Mouse (Mus musculus): ENCODE data around the gene Fpr2.
"Not testable (repeated sequence)": the region's sequence is repeated elsewhere in the genome, so short reads cannot be mapped to it uniquely, and the experiment has no call there.

Gene Fpr2

DNA sequence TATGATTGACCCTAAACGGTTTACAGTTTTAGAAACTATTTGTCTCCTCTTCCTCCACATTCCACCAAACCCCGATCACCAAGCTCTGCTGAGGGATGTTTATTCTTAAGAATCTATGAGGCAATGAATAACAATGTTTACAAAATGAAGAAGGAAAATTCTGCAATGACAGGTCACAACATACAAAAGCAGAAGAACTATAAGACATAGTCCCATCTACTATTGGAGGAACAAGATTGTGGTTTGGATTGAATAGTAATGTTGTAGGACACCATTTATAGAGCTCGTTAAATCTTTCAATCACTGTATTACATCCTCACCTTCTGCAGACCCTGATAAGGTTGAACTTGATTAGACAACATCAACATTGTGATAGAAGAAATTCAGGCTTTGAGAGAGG is 5.0 kb upstream of the Fpr2 start:
- DNase-seq (ENCODE audit: low read depth, low spot score) = no peak

DNA sequence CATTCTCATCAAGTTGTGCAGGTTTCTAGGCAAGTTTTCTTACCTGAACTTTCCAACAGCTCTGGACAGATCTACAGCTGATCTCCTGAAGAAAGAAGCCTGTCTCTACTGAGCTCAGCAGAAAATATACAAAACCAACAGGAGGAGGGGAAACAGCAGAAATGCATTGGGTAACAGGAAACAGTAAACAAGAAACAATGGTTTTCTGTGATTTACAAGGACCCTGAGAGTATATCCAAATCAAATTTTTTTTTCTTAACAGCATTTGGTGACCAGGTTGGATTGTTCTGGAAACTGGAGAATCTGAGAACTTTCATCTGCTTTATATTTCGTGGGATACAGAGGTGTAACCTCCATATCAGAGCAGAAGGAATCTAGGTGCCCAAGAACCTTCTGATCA is 3.8 kb upstream of the Fpr2 start, which contains the start of gene Fpr1:
TSS of gene Fpr1 (minus strand) at position 101 of the 400 bp plus-strand sequence.
- no peak for DNase-seq (ENCODE audit: low read depth, low spot score)

DNA sequence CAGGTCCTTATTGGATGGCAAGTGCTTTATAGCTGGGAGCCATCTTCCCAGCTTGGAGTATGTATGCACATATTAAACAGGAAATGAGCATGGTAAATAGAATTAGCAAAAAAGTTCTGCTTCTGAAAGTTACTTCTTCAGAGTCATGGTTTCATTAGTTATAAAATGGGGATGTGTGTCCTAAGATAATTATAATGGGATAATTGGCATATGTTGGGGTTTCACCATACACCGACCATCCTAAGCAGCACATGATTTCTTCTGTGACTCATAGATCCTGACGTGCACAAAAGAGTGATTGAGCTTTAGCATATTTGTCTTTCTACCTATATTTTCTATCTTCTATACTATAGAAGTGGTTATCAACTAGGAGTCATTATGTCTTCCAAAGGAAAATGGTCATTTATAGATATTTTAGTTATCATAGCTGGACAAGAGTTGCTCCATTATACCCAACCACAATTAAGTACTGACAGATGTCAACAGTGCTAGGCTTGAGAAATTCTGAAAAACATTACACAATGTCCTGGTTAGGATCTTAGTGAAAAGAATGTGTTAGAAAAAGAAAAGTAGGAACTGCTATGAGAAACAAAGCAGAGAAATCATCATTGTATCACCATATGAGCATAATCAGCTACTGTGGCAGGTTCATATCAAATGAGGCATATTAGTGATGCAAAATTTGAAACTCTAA is 2.3 kb downstream of the Fpr2 start:
- no peak for DNase-seq (ENCODE audit: low read depth, low spot score)

DNA sequence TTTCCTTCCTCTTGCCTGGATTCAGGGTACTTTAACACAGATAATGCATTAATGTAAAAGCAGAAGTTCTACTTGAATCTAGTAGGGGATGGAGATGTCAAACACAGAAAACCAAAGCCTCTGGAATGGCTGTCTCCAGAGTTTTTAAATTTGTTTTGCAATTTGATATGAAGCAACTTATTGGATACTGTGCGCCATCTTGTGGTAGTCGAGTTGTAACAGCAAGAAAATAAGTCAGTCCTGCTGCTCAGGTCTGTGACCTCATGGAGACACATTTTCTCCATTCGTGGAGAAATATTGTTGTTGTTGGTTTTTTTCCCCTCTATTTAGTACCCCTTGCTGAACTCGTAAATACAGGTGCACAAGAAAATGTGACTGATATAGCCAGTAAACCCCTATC is 8.4 kb downstream of the Fpr2 start:
- DNase-seq (ENCODE audit: low read depth, low spot score) = peak; percentile 77

DNA sequence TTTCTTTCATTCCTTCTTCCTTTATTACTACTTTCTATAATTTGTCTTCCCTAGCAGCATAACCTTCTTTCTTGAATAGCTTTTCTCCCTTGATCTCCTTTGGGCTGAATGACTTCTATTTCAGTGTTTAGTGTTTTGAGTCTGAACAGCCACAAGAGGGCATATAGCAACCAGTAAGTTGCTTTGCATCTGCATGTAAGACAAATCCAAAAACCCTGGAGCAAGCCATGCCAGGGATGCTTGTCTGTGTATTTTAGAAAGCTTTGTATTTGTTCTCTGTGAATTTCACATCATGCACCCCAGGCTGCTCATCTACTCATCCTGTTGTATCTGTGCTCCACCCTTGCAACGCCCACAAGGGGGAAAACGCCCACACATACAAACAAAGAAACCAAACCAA is 11.6 kb downstream of the Fpr2 start:
- peak; percentile 55 for DNase-seq (ENCODE audit: low read depth, low spot score)

DNA sequence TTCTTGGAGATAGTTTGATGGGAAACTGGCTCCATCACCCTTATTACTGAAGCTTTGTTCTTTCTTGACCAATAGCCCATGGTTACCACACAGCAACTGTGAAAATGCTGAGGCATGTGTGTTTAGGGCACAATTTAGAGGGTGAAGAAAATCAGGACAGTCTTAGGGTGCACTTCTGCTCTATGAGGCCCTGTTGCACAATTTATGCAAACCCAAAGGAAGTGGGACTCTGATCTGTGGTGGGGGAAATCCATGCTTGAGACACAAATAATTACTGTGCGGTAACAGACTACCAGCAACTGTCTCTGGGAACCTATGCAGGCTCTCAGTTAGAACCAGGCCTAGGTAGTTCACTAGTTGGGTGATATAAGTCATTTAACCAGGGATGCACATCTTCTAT is 13.1 kb downstream of the Fpr2 start:
- no peak for DNase-seq (ENCODE audit: low read depth, low spot score)

DNA sequence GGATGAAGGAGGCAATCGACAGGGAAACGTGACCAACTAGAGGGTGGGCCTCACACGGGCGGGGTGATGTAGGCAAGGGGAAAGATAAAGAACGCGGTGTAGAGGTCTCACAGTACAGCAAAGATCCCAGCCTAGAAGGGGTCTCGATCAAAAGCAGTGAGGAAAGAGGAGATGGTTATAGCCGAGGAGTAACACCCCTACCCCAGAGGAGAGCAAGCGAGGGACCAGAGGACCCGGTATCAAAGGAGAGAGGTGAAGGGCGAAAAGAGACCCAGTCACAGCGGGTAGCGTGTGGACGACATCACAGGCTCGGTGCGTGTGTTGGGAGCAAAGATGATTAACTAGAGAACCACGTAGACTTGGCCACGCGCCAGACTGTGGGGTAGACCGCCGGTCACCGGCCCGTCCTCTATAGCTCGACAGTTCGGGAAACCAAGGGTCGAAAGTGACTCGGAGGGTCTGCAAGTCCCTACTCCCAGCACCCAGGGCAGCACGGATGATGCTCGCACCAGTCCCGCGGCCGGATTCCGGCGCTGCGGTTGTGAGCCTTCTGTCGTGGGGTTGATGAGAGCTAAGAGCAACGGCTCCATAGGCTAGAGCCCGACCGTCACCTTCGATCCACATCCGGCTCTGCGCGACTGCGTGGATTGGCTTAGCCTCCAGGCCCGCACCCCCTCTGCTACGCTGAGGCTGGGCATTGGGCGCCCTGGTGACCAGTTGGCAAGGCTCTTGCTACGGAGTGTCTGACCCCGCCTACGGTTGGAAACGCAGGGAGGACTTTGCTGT is 22.2 kb downstream of the Fpr2 start:
- peak; percentile 98 for DNase-seq (ENCODE audit: low read depth, low spot score)

DNA sequence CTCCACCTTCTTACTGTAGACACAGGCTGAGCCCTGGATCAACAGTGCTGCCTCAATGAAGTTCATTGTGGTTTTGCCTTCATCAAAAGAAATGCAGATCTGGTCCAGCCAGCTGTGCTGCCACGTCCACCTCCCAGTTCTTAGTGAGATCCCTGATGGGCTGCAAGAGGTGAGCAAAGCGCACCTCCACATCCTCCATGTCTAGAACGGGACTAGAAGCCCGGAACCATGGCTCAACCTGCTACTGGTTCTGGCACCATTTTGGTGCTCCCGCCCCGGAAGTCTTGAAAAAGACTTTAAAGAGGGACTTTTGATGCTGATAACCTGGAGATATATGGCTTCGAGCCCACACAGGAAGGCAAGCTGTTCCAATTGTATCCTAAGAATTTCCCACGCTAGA is 25.0 kb downstream of the Fpr2 start:
- DNase-seq (ENCODE audit: low read depth, low spot score) = not testable (repeated sequence)

DNA sequence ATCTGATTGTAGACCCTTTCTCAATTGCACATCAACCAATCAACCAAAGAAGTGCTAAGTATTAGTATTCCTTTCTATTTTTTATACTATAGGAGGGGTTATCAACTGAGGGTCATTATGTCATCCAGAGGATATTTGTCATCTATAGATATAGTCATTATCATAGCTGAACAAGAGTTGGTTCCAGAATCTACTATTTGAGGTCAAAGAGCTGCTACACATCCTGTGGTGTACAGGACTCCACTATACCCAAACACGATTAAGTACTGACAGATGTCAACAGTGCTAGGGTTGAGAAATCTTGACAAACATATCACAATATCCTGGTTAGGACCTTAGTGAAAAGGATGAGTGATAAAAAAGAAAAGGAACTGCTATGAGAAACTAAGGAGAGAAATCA is 29.8 kb downstream of the Fpr2 start:
- no peak for DNase-seq (ENCODE audit: low read depth, low spot score)

DNA sequence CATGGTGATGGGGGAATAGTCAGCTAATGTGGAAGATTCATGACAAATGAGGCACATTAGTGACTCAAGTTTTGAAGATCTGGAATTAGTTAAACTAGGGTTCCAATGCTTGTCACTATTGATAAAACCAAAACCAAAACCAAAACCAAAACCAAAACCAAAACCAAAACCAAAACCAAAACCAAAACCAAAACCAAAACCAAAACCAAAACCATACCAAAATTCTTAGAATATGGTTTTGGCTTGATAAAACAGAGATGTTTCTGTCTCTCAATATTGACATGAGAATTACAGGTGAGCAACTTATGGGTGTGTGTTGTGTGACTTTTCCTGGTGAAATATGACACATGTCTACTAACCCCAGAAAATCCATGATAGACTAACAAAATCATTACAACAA is 30.2 kb downstream of the Fpr2 start:
- DNase-seq (ENCODE audit: low read depth, low spot score) = no peak
